Comparison of ENCODE assay signal across 7 mouse cellular contexts in the genomic region with DNA sequence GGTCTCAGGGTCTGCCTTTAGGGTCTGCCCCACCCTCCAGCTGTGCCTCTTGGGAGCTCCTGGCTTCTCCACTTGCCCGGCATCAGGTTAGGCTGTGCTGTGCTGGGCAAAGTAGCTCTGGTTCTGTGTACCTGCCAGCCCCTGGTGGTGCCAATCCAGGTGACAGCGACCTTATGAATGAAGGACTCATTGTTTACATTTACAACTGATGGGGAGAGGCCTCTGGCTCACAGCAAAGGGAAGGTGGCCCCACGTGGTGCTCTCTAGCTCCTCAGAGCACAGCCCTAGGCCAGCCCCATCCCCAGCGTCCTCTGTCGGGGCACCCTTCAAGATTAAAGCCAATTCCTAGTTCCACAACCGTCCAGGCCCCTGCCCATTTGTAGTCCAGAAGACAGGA. TPM values are rescaled to one million over a fixed set of nuclear protein-coding genes. Genes with fewer than 3 reads are reported as not detected.
DNase-seq lines count a peak whose midpoint lies in the region; ATAC-seq lines count a peak whose summit lies in the region.

No protein-coding gene starts in this region.

- H3K27me3 ChIP-seq in neural tube, embryonic 11.5 days (ENCODE audit: control insufficient read depth, insufficient read depth, low read length): no peaks in the 10 kb centered on the region
- H3K27me3 ChIP-seq in embryonic facial prominence, embryonic 11.5 days (ENCODE audit: control insufficient read depth, insufficient read depth, low read length): no peaks in the 10 kb centered on the region
- no peaks in the 10 kb centered on the region for H3K27me3 ChIP-seq in midbrain, embryonic 16.5 days (ENCODE audit: control insufficient read depth, insufficient read depth, low read depth, low read length)

- no peaks in the 10 kb centered on the region for H3K36me3 ChIP-seq in neural tube, embryonic 11.5 days (ENCODE audit: control insufficient read depth, insufficient read depth, low read length)
- H3K36me3 ChIP-seq in embryonic facial prominence, embryonic 11.5 days (replicated peaks; ENCODE audit: control insufficient read depth, insufficient read depth, low read depth, low read length): no peaks in the 10 kb centered on the region
- no peaks in the 10 kb centered on the region for H3K36me3 ChIP-seq in midbrain, embryonic 16.5 days (ENCODE audit: control insufficient read depth, insufficient read depth, low read length)

- H3K9ac ChIP-seq in neural tube, embryonic 11.5 days (ENCODE audit: low read length): peak overlapping the region; percentile 96
- peak overlapping the region; percentile 90 for H3K9ac ChIP-seq in embryonic facial prominence, embryonic 11.5 days (replicated peaks; ENCODE audit: low read length)
- H3K9ac ChIP-seq in midbrain, embryonic 16.5 days (ENCODE audit: low read depth, low read length): peak overlapping the region; percentile 99

- DNase-seq in neural tube, embryonic 11.5 days (ENCODE audit: low spot score): peak; percentile 17
- DNase-seq in neural tube, embryonic 10.5 days (ENCODE audit: extremely low spot score, low spot score): no peak
- no peak for DNase-seq in embryonic facial prominence, embryonic 11.5 days (ENCODE audit: low spot score)
- peak; percentile 37 for DNase-seq in induced T-regulatory cell, adult 2 months (ENCODE audit: low read depth)
- DNase-seq in layer of hippocampus, postnatal 14 days (ENCODE audit: low spot score in 2 of 2): no peak
- DNase-seq in left cerebral cortex, postnatal 4 days: no peak

- peak overlapping the region; percentile 95 for H3K4me3 ChIP-seq in neural tube, embryonic 11.5 days (ENCODE audit: low read depth, low read length)
- H3K4me3 ChIP-seq in embryonic facial prominence, embryonic 11.5 days (ENCODE audit: low read depth, low read length): peak overlapping the region; percentile 97
- H3K4me3 ChIP-seq in midbrain, embryonic 16.5 days (ENCODE audit: low read depth, low read length): peak overlapping the region; percentile 97

- WGBS in neural tube, embryonic 11.5 days: 7% methylated on average over 6 of the region's 6 CpGs
- 14% methylated on average over 6 of the region's 6 CpGs for WGBS in embryonic facial prominence, embryonic 11.5 days
- 4% methylated on average over 6 of the region's 6 CpGs for WGBS in midbrain, embryonic 16.5 days

- peak overlapping the region; percentile 96 for H3K4me2 ChIP-seq in neural tube, embryonic 11.5 days (ENCODE audit: low read depth)
- H3K4me2 ChIP-seq in embryonic facial prominence, embryonic 11.5 days (ENCODE audit: low read depth, low read length): peak overlapping the region; percentile 94
- peak overlapping the region; percentile 86 for H3K4me2 ChIP-seq in midbrain, embryonic 16.5 days (ENCODE audit: low read length)

- H3K4me1 ChIP-seq in neural tube, embryonic 11.5 days (ENCODE audit: control insufficient read depth, insufficient read depth, low read length): peaks cover 20% of the 10 kb centered on the region
- peaks cover 8% of the 10 kb centered on the region for H3K4me1 ChIP-seq in embryonic facial prominence, embryonic 11.5 days (ENCODE audit: control insufficient read depth, insufficient read depth, low read length)
- peaks cover 61% of the 10 kb centered on the region for H3K4me1 ChIP-seq in midbrain, embryonic 16.5 days (ENCODE audit: control insufficient read depth, insufficient read depth, low read length)

- no peaks in the 10 kb centered on the region for H3K9me3 ChIP-seq in neural tube, embryonic 11.5 days (ENCODE audit: control insufficient read depth, low read length)
- no peaks in the 10 kb centered on the region for H3K9me3 ChIP-seq in embryonic facial prominence, embryonic 11.5 days (replicated peaks; ENCODE audit: control insufficient read depth, low read length)
- no peaks in the 10 kb centered on the region for H3K9me3 ChIP-seq in midbrain, embryonic 16.5 days (replicated peaks; ENCODE audit: control insufficient read depth, low read length, poor library complexity, severe bottlenecking)

- no peak for ATAC-seq in neural tube, embryonic 11.5 days (ENCODE audit: insufficient read depth, low FRiP score, low TSS enrichment)
- no peak for ATAC-seq in embryonic facial prominence, embryonic 11.5 days (replicated peaks; ENCODE audit: insufficient number of reproducible peaks, low FRiP score, low TSS enrichment, low read depth)
- ATAC-seq in midbrain, embryonic 16.5 days: no peak; the same call in 1 of the 2 replicates

- intact Hi-C loops in left cerebral cortex, postnatal 4 days (cut with DNase I): no loop called here

- H3K27ac ChIP-seq in neural tube, embryonic 11.5 days (ENCODE audit: low read depth, low read length): peak overlapping the region; percentile 97
- 0 out of 2 replicates have a peak overlapping the region, but pooled peaks have one; percentile 95 for H3K27ac ChIP-seq in embryonic facial prominence, embryonic 11.5 days (replicated peaks; ENCODE audit: low read depth, low read length)
- peak overlapping the region; percentile 99 for H3K27ac ChIP-seq in midbrain, embryonic 16.5 days (ENCODE audit: low read length)

RNA-seq across cellular contexts. Expression of a gene that starts 1.4 kb away (rescaled TPM):
- 7.6 and 8.1 TPM in 2 replicates for polyA plus RNA-seq in neural tube, embryonic 11.5 days (2014; fragmentation: Nextera tagmentation; extraction: Ambion mirVana)
- polyA plus RNA-seq in embryonic facial prominence, embryonic 11.5 days (2014; fragmentation: Nextera tagmentation; extraction: Ambion mirVana): 4.6 and 5.5 TPM in 2 replicates
- 16.7 and 17.1 TPM in 2 replicates for polyA plus RNA-seq in midbrain, embryonic 16.5 days (2015; fragmentation: Nextera tagmentation; extraction: Ambion mirVana)
- 100 to 1,000 TPM; 102 to 103 TPM for total RNA-seq in layer of hippocampus, postnatal 14 days (2021)
- 100 to 1,000 TPM; 172 to 179 TPM for total RNA-seq in left cerebral cortex, postnatal 4 days (2021)

RNA-seq across cellular contexts. Expression of a gene that starts 9.1 kb away (rescaled TPM):
- polyA plus RNA-seq in neural tube, embryonic 11.5 days (2014; fragmentation: Nextera tagmentation; extraction: Ambion mirVana): not detected in 2 replicates
- 0.14 TPM in 1 of 2 replicates, not detected in the other for polyA plus RNA-seq in embryonic facial prominence, embryonic 11.5 days (2014; fragmentation: Nextera tagmentation; extraction: Ambion mirVana)
- 0.46 and 0.92 TPM in 2 replicates for polyA plus RNA-seq in midbrain, embryonic 16.5 days (2015; fragmentation: Nextera tagmentation; extraction: Ambion mirVana)
- 1 to 10 TPM; 6.3 to 7.2 TPM for total RNA-seq in layer of hippocampus, postnatal 14 days (2021)
- total RNA-seq in left cerebral cortex, postnatal 4 days (2021): not detected

RNA-seq across cellular contexts. Expression of a gene that starts 30.3 kb away (rescaled TPM):
- 309 and 324 TPM in 2 replicates for polyA plus RNA-seq in neural tube, embryonic 11.5 days (2014; fragmentation: Nextera tagmentation; extraction: Ambion mirVana)
- 344 and 365 TPM in 2 replicates for polyA plus RNA-seq in embryonic facial prominence, embryonic 11.5 days (2014; fragmentation: Nextera tagmentation; extraction: Ambion mirVana)
- 179 and 186 TPM in 2 replicates for polyA plus RNA-seq in midbrain, embryonic 16.5 days (2015; fragmentation: Nextera tagmentation; extraction: Ambion mirVana)
- 10 to 100 TPM; 54.9 to 57.7 TPM for total RNA-seq in layer of hippocampus, postnatal 14 days (2021)
- 10 to 100 TPM; 81.7 to 92.8 TPM for total RNA-seq in left cerebral cortex, postnatal 4 days (2021)

Comparison
In these comparisons a context has a peak if more than half of its experiments do, and no peak if none do; other contexts are left out.
1. DNase-seq: peak in neural tube, embryonic 11.5 days (single experiment) and induced T-regulatory cell, adult 2 months (single experiment); none in neural tube, embryonic 10.5 days (single experiment), embryonic facial prominence, embryonic 11.5 days (single experiment), layer of hippocampus, postnatal 14 days (0 of 2) and left cerebral cortex, postnatal 4 days (single experiment).
2. Peak in every context shown above with its lines, with median percentiles within 50 percentile points of each other: H3K27ac ChIP-seq, H3K4me2 ChIP-seq, H3K4me3 ChIP-seq and H3K9ac ChIP-seq.